Mouse (Mus musculus): ENCODE results near the gene Gm12355.
"Not testable (repeated sequence)": the region's sequence is repeated elsewhere in the genome, so short reads cannot be mapped to it uniquely, and the experiment has no call there.

The Gm12355 gene

GRCm38 (mm10) chr11:98625611-98626410, at the start of gene Gm12355, which contains the start of gene Gsdma3:
Gene Gm12355 (minus strand): TSS chr11:98625661.
Gene Gsdma3 (plus strand): TSS chr11:98626360.
- DNase-seq (ENCODE audit: low spot score in 2 of 2) = no peak

GRCm38 (mm10) chr11:98673136-98673535, 47.7 kb upstream of the Gm12355 start:
- DNase-seq (ENCODE audit: low spot score in 2 of 2) = peak in 1 of 2 experiments; percentile 58

- no peak for DNase-seq (ENCODE audit: low spot score in 2 of 2)
Observed at GRCm38 (mm10) chr11:98672482-98672881, 47.0 kb upstream of the Gm12355 start.

- no peak for DNase-seq (ENCODE audit: low spot score in 2 of 2)
Observed at GRCm38 (mm10) chr11:98671857-98672256, 46.4 kb upstream of the Gm12355 start.

- no peak for DNase-seq (ENCODE audit: low spot score in 2 of 2)
Observed at GRCm38 (mm10) chr11:98671284-98671815, 45.9 kb upstream of the Gm12355 start.

- no peak for DNase-seq (ENCODE audit: low spot score in 2 of 2)
Observed at GRCm38 (mm10) chr11:98668984-98669383, 43.5 kb upstream of the Gm12355 start.

GRCm38 (mm10) chr11:98664091-98664490, 38.6 kb upstream of the Gm12355 start, which contains the start of gene Gsdma:
Gene Gsdma (plus strand): TSS chr11:98664351.
- no peak for DNase-seq (ENCODE audit: low spot score in 2 of 2)

GRCm38 (mm10) chr11:98660517-98660916, 35.1 kb upstream of the Gm12355 start:
- DNase-seq (ENCODE audit: low spot score in 2 of 2) = peak in 1 of 2 experiments; percentile 57

GRCm38 (mm10) chr11:98655076-98655475, 29.6 kb upstream of the Gm12355 start:
- peak in 1 of 2 experiments; percentile 19 for DNase-seq (ENCODE audit: low spot score in 2 of 2)

- DNase-seq (ENCODE audit: low spot score in 2 of 2) = no peak
Observed at GRCm38 (mm10) chr11:98646459-98646858, 21.0 kb upstream of the Gm12355 start, which contains the start of gene Gsdma2. Gene Gsdma2 (plus strand): TSS chr11:98646759.

GRCm38 (mm10) chr11:98645946-98646345, 20.5 kb upstream of the Gm12355 start:
- no peak for DNase-seq (ENCODE audit: low spot score in 2 of 2)

GRCm38 (mm10) chr11:98644757-98645156, 19.3 kb upstream of the Gm12355 start:
- DNase-seq (ENCODE audit: low spot score in 2 of 2) = no peak

GRCm38 (mm10) chr11:98640091-98640490, 14.6 kb upstream of the Gm12355 start:
- DNase-seq (ENCODE audit: low spot score in 2 of 2) = no peak

- no peak for DNase-seq (ENCODE audit: low spot score in 2 of 2)
Observed at GRCm38 (mm10) chr11:98637501-98637900, 12.0 kb upstream of the Gm12355 start.

- not testable (repeated sequence) for DNase-seq (ENCODE audit: low spot score in 2 of 2)
Observed at GRCm38 (mm10) chr11:98635312-98635970, 10.0 kb upstream of the Gm12355 start.

- no peak for DNase-seq (ENCODE audit: low spot score in 2 of 2)
Observed at GRCm38 (mm10) chr11:98630646-98631045, 5.2 kb upstream of the Gm12355 start.

- no peak for DNase-seq (ENCODE audit: low spot score in 2 of 2)
Observed at GRCm38 (mm10) chr11:98628706-98629105, 3.2 kb upstream of the Gm12355 start.

- DNase-seq (ENCODE audit: low spot score in 2 of 2) = not testable (repeated sequence)
Observed at GRCm38 (mm10) chr11:98624381-98624780, 1.1 kb downstream of the Gm12355 start.

- DNase-seq (ENCODE audit: low spot score in 2 of 2) = not testable (repeated sequence)
Observed at GRCm38 (mm10) chr11:98623981-98624380, 1.5 kb downstream of the Gm12355 start.

- DNase-seq (ENCODE audit: low spot score in 2 of 2) = no peak
Observed at GRCm38 (mm10) chr11:98620791-98621190, 4.7 kb downstream of the Gm12355 start.

GRCm38 (mm10) chr11:98606763-98607162, 18.7 kb downstream of the Gm12355 start:
- peak in 1 of 2 experiments; percentile 47 for DNase-seq (ENCODE audit: low spot score in 2 of 2)

GRCm38 (mm10) chr11:98604911-98605310, 20.6 kb downstream of the Gm12355 start:
- DNase-seq (ENCODE audit: low spot score in 2 of 2) = not testable (repeated sequence)
